Mouse (Mus musculus) heart, embryonic 16.5 days (tissue): ENCODE data around the gene Epb41l5. TPM values are rescaled to one million over a fixed set of nuclear protein-coding genes. Genes with fewer than 3 reads are reported as not detected.

ENCODE experiments used
- ATAC-seq: fragments of 200-750 bp; cut with Nextera tagmentation; replicated peaks from 2 replicates; pipeline ENCODE4 v1.8.0; 2017; ENCODE audit warnings: moderate number of reproducible peaks; ENCODE audit not compliant: insufficient read depth, low FRiP score; ENCODE audit errors: extremely low read depth
- H3K27ac ChIP-seq: fragments of 300-500 bp; sonication (generic); 2 replicates; pipeline ENCODE4 v1.5.1; 2014; ENCODE audit warnings: mild to moderate bottlenecking, low read length, control low read depth, moderate library complexity
- H3K27me3 ChIP-seq: fragments of 300-500 bp; sonication (generic); 2 replicates; pipeline ENCODE4 v1.6.1; 2014; ENCODE audit warnings: low read length, mixed read lengths; ENCODE audit not compliant: control insufficient read depth, insufficient read depth
- H3K36me3 ChIP-seq: fragments of 300-500 bp; sonication (generic); 2 replicates; pipeline ENCODE4 v1.6.1; 2014; ENCODE audit not compliant: control insufficient read depth, insufficient read depth
- H3K4me1 ChIP-seq: fragments of 300-500 bp; sonication (generic); 2 replicates; pipeline ENCODE4 v1.6.1; 2014; ENCODE audit warnings: low read length, mixed read lengths; ENCODE audit not compliant: control insufficient read depth, insufficient read depth
- H3K4me2 ChIP-seq: fragments of 300-500 bp; sonication (generic); 2 replicates; pipeline ENCODE4 v1.6.1; 2014; ENCODE audit warnings: low read depth, mild to moderate bottlenecking, control low read depth, low read length
- H3K4me3 ChIP-seq: fragments of 300-500 bp; sonication (generic); 2 replicates; pipeline ENCODE4 v1.5.1; 2014; ENCODE audit warnings: mild to moderate bottlenecking, control low read depth, low read length
- H3K9ac ChIP-seq: fragments of 300-500 bp; sonication (generic); 2 replicates; pipeline ENCODE4 v1.6.1; 2014; ENCODE audit warnings: low read length, control low read depth
- H3K9me3 ChIP-seq: fragments of 300-500 bp; sonication (generic); replicated peaks from 2 replicates; pipeline ENCODE4 v1.6.1; 2016; ENCODE audit warnings: low read length; ENCODE audit not compliant: control insufficient read depth
- WGBS: fragments of 180-500 bp; shearing (Covaris S2); extraction: QIAGEN DNeasy Blood & Tissue Kit; methylation state at CpG from one replicate; pipeline ENCODE4 v1.1.7; 2014; 5-methylcytosine and 5-hydroxymethylcytosine counted together
- polyA plus RNA-seq: library from polyadenylated mRNA; unstranded; fragments of >200 nt; fragmentation: Nextera tagmentation; extraction: Ambion mirVana; gene quantifications from 2 replicates; pipeline ENCODE4 v1.2.1, GENCODE M21; 2015

The Epb41l5 gene
- polyA plus RNA-seq, 1 experiment from 2014 or later, result 12.7 TPM

- 7% methylated on average over 5 of the region's 5 CpGs for WGBS
- peak overlapping the region; percentile 92 for H3K9ac ChIP-seq
- peak overlapping the region; percentile 77 for H3K4me2 ChIP-seq
- H3K9me3 ChIP-seq, result 0 out of 2 replicates have a peak, but pooled peaks cover 3% of the 10 kb centered on the region
- no peak for ATAC-seq
- H3K4me1 ChIP-seq, result peaks cover 31% of the 10 kb centered on the region
- H3K27ac ChIP-seq, result peak overlapping the region; percentile 93
- peaks cover 8% of the 10 kb centered on the region for H3K36me3 ChIP-seq
- H3K27me3 ChIP-seq, result no peaks in the 10 kb centered on the region
- peak overlapping the region; percentile 85 for H3K4me3 ChIP-seq
These were observed 145.0 kb downstream of the Epb41l5 start for GRCm38 (mm10) chr1:119503808-119504207.

- H3K36me3 ChIP-seq, result peaks cover 8% of the 10 kb centered on the region
- H3K4me2 ChIP-seq, result peak overlapping the region; percentile 77
- ATAC-seq, result no peak
- H3K27me3 ChIP-seq, result no peaks in the 10 kb centered on the region
- H3K4me1 ChIP-seq, result peaks cover 30% of the 10 kb centered on the region
- H3K9ac ChIP-seq, result peak overlapping the region; percentile 92
- peak overlapping the region; percentile 85 for H3K4me3 ChIP-seq
- peak overlapping the region; percentile 93 for H3K27ac ChIP-seq
- WGBS, result 27% methylated on average over 3 of the region's 3 CpGs
- H3K9me3 ChIP-seq, result 0 out of 2 replicates have a peak, but pooled peaks cover 3% of the 10 kb centered on the region
These were observed 145.6 kb downstream of the Epb41l5 start for GRCm38 (mm10) chr1:119503181-119503580.

- Histone ChIP-seq H3K36me3 (peaks cover 8% of the 10 kb centered on the region), H3K27ac (peak overlapping the region; percentile 93), H3K4me3 (peak overlapping the region; percentile 85), H3K27me3 (no peaks in the 10 kb centered on the region), H3K9me3 (0 out of 2 replicates have a peak, but pooled peaks cover 3% of the 10 kb centered on the region), H3K4me2 (peak overlapping the region; percentile 77), H3K4me1 (peaks cover 31% of the 10 kb centered on the region), H3K9ac (peak overlapping the region; percentile 92)
- 90% methylated on average over 11 of the region's 11 CpGs for WGBS
- ATAC-seq, result no peak
These were observed 146.1 kb downstream of the Epb41l5 start for GRCm38 (mm10) chr1:119502729-119503128.

GRCm38 (mm10) chr1:119501881-119502280 lies 146.9 kb downstream of the Epb41l5 start:
- H3K36me3 ChIP-seq, result peaks cover 8% of the 10 kb centered on the region
- no peak overlapping the region for H3K4me3 ChIP-seq
- peak overlapping the region; percentile 77; the same call in 1 of the 2 replicates for H3K4me2 ChIP-seq
- no peak overlapping the region for H3K9ac ChIP-seq
- H3K9me3 ChIP-seq, result 0 out of 2 replicates have a peak, but pooled peaks cover 3% of the 10 kb centered on the region
- peak overlapping the region; percentile 75 for H3K27ac ChIP-seq
- no peaks in the 10 kb centered on the region for H3K27me3 ChIP-seq
- WGBS, result 38% methylated on average over 8 of the region's 8 CpGs
- peaks cover 39% of the 10 kb centered on the region for H3K4me1 ChIP-seq
- ATAC-seq, result no peak

GRCm38 (mm10) chr1:119499456-119499855 lies 149.3 kb downstream of the Epb41l5 start:
- H3K9ac ChIP-seq, result no peak overlapping the region
- peaks cover 47% of the 10 kb centered on the region for H3K4me1 ChIP-seq
- 0 out of 2 replicates have a peak, but pooled peaks cover 3% of the 10 kb centered on the region for H3K9me3 ChIP-seq
- no peaks in the 10 kb centered on the region for H3K27me3 ChIP-seq
- no peak overlapping the region for H3K4me2 ChIP-seq
- H3K27ac ChIP-seq, result no peak overlapping the region
- H3K4me3 ChIP-seq, result no peak overlapping the region
- H3K36me3 ChIP-seq, result peaks cover 8% of the 10 kb centered on the region
- no peak for ATAC-seq
- WGBS, result 91% methylated on average over 10 of the region's 10 CpGs

GRCm38 (mm10) chr1:119498536-119499231 lies 150.1 kb downstream of the Epb41l5 start:
- 77% methylated on average over 9 of the region's 9 CpGs for WGBS
- no peak overlapping the region for H3K4me3 ChIP-seq
- H3K4me1 ChIP-seq, result peaks cover 50% of the 10 kb centered on the region
- no peak for ATAC-seq
- peaks cover 8% of the 10 kb centered on the region for H3K36me3 ChIP-seq
- H3K27me3 ChIP-seq, result no peaks in the 10 kb centered on the region
- no peak overlapping the region for H3K9ac ChIP-seq
- no peak overlapping the region for H3K4me2 ChIP-seq
- peak overlapping the region; percentile 2; the same call in 1 of the 2 replicates for H3K27ac ChIP-seq
- H3K9me3 ChIP-seq, result 0 out of 2 replicates have a peak, but pooled peaks cover 3% of the 10 kb centered on the region

- H3K27ac ChIP-seq, result 0 out of 2 replicates have a peak overlapping the region, but pooled peaks have one; percentile 9
- 70% methylated on average over 5 of the region's 5 CpGs for WGBS
- H3K9ac ChIP-seq, result no peak overlapping the region
- no peak for ATAC-seq
- H3K4me1 ChIP-seq, result peaks cover 47% of the 10 kb centered on the region
- peaks cover 8% of the 10 kb centered on the region for H3K36me3 ChIP-seq
- H3K4me2 ChIP-seq, result no peak overlapping the region
- 0 out of 2 replicates have a peak, but pooled peaks cover 3% of the 10 kb centered on the region for H3K9me3 ChIP-seq
- H3K4me3 ChIP-seq, result no peak overlapping the region
- no peaks in the 10 kb centered on the region for H3K27me3 ChIP-seq
These were observed 151.3 kb downstream of the Epb41l5 start for GRCm38 (mm10) chr1:119497346-119498004.

- ATAC-seq, result no peak
- H3K9me3 ChIP-seq, result no peaks in the 10 kb centered on the region
- no peaks in the 10 kb centered on the region for H3K27me3 ChIP-seq
- no peak overlapping the region for H3K27ac ChIP-seq
- H3K36me3 ChIP-seq, result peaks cover 1% of the 10 kb centered on the region; the same call in 1 of the 2 replicates
- H3K4me2 ChIP-seq, result no peak overlapping the region
- no peak overlapping the region for H3K4me3 ChIP-seq
- H3K9ac ChIP-seq, result no peak overlapping the region
- WGBS, result 88% methylated on average over 6 of the region's 6 CpGs
- H3K4me1 ChIP-seq, result peaks cover 54% of the 10 kb centered on the region
These were observed 153.4 kb downstream of the Epb41l5 start for GRCm38 (mm10) chr1:119495396-119495775.
